Mouse (Mus musculus): ENCODE measurements around the gene Gm4744.
"Not testable (repeated sequence)": the region's sequence is repeated elsewhere in the genome, so short reads cannot be mapped to it uniquely, and the experiment has no call there.

The Gm4744 gene

GRCm38 (mm10) chr6:40951770-40952169, at the start of gene Gm4744:
TSS of gene Gm4744 (minus strand) at chr6:40951870.
- no peak for DNase-seq (ENCODE audit: low spot score in 2 of 2)

GRCm38 (mm10) chr6:40999379-40999778, 47.7 kb upstream of the Gm4744 start, which contains the start of gene Gm2663:
TSS of gene Gm2663 (minus strand) at chr6:40999479.
- not testable (repeated sequence) for DNase-seq (ENCODE audit: low spot score in 2 of 2)

- not testable (repeated sequence) for DNase-seq (ENCODE audit: low spot score in 2 of 2)
Measured at GRCm38 (mm10) chr6:40964454-40964853, 12.8 kb upstream of the Gm4744 start, which contains the start of gene 1810009J06Rik. TSS of gene 1810009J06Rik (plus strand) at chr6:40964754.

- DNase-seq (ENCODE audit: low spot score in 2 of 2), result no peak
Measured at GRCm38 (mm10) chr6:40953716-40954115, 2.0 kb upstream of the Gm4744 start.

GRCm38 (mm10) chr6:40940457-40940856, 11.2 kb downstream of the Gm4744 start, which contains the start of gene 1700074P13Rik:
TSS of gene 1700074P13Rik (minus strand) at chr6:40940557.
- DNase-seq (ENCODE audit: low spot score in 2 of 2), result no peak

GRCm38 (mm10) chr6:40919954-40920353, 31.7 kb downstream of the Gm4744 start:
- DNase-seq (ENCODE audit: low spot score in 2 of 2), result no peak

GRCm38 (mm10) chr6:40900287-40900686, 51.4 kb downstream of the Gm4744 start, which contains the start of gene Prss58:
TSS of gene Prss58 (minus strand) at chr6:40900387.
- DNase-seq (ENCODE audit: low spot score in 2 of 2), result no peak
